Mouse (Mus musculus) MN1 (cell line): ENCODE data around the gene Nags.
A peak's percentile ranks its signal among the peaks of the same experiment; 100 is the strongest.
"Not testable (repeated sequence)": the region's sequence is repeated elsewhere in the genome, so short reads cannot be mapped to it uniquely, and the experiment has no call there.

ENCODE experiments used
- DNase-seq: peaks from one replicate; pipeline ENCODE4 v3.0.0-alpha.2; 2016; ENCODE audit warnings: low spot score

The Nags gene

GRCm38 (mm10) chr11:102156786-102157089 lies 11.4 kb downstream of the Nags start:
- no peak for DNase-seq

GRCm38 (mm10) chr11:102158024-102158423 lies 12.7 kb downstream of the Nags start:
- DNase-seq, result not testable (repeated sequence)

DNA sequence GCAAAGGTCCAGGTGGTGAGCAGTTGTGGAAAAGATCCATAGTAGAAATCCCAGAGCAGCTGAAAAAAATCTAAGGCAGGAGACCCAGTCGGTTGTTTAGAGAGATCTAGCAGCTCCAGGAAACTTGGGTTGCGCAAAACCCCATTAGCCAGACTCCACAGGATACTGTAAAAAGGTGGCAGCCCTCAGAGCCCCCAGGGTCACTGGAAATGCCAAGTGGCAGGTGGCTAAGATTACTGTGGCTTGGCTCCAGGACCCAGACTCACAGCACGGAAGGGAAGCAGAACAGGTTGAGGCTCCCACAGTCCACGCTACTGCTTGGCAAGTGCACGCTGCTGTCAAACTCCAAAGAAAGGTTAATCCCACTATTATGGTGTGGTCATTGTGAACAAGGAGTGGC lies 14.5 kb downstream of the Nags start:
- DNase-seq, result no peak

GRCm38 (mm10) chr11:102165971-102166722 lies 20.8 kb downstream of the Nags start:
- no peak for DNase-seq

DNA sequence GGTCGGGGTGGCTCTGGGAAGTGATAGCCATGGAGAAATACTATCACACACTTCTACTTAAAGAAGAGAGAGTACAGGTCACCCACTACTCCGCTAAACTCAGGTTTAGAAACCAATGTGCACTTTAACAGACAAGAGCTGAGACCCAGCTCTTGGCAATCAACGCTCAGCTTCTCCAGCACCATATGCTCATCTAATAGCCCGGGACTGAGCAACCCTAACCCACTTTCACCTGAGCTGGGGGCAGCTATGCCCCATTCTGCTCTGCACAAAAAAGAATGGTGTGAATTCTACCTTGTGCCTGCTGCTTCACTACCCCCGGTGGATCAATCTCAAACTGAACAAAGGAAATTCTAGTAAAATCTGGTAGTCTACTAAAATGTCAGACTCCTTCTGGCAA lies 22.2 kb downstream of the Nags start:
- no peak for DNase-seq

GRCm38 (mm10) chr11:102168689-102169088 lies 23.4 kb downstream of the Nags start:
- DNase-seq, result no peak

GRCm38 (mm10) chr11:102179836-102180235 lies 34.5 kb downstream of the Nags start:
- DNase-seq, result no peak

DNA sequence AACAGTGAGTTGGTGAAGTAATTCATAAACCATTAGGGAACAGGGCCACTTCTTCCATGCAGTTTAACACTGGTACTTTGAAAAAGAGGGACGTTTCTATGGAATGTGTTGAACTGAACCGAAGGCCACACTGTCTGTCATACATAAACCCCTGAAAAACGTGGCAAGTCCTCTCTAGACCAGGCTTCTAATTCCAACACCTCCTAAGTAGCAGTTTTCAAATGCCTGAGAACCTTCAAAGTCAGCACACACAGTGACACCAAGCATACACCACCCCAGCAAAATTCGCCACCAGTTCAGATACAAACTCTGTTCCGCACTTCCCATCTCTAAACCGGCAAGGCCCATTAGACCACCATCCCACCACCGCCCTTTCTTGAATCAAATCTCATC lies 38.9 kb downstream of the Nags start:
- DNase-seq, result no peak

GRCm38 (mm10) chr11:102184646-102185495 lies 39.6 kb downstream of the Nags start, which contains the start of gene Lsm12:
Gene Lsm12, minus strand, starts transcription at chr11:102185296.
- DNase-seq, result peak; percentile 94

DNA sequence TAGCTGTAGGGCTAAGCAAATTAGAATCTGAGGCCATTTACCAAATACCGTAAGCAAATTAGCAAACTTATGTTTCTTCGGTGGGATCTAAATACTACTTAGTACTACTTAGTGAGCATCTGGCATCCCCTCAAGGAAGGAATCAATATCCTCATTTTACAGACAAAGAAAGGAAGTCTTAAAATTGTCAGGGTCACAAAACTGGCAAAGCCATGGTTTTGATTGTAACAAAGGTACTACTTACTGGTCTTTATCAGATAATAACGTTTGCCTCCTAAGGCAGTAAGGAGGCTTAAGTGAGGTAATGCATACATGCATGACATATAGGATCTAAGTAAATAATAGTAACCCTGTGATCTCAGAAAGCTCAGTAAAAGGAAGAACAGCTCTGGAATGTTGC lies 40.4 kb downstream of the Nags start:
- DNase-seq, result no peak

DNA sequence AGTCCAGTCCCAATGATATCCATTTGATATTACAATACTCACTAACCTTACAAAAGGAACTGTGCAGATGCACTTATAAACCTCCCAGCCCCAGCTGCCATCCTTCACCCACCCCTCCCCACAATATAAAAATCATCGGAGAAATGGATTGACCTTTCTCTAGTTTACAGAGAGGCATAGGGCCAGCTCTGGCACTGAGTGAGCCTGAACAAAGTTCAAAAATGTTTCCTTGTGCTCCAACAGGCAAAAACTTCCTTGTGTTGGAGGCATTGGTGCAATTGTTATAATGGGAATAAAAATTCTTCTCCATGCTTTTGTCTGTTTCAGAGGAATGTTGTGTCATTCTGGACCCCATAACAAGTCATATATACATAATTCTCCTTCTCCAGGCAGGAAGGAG lies 40.9 kb downstream of the Nags start:
- no peak for DNase-seq

GRCm38 (mm10) chr11:102188980-102189379 lies 43.7 kb downstream of the Nags start:
- DNase-seq, result no peak

DNA sequence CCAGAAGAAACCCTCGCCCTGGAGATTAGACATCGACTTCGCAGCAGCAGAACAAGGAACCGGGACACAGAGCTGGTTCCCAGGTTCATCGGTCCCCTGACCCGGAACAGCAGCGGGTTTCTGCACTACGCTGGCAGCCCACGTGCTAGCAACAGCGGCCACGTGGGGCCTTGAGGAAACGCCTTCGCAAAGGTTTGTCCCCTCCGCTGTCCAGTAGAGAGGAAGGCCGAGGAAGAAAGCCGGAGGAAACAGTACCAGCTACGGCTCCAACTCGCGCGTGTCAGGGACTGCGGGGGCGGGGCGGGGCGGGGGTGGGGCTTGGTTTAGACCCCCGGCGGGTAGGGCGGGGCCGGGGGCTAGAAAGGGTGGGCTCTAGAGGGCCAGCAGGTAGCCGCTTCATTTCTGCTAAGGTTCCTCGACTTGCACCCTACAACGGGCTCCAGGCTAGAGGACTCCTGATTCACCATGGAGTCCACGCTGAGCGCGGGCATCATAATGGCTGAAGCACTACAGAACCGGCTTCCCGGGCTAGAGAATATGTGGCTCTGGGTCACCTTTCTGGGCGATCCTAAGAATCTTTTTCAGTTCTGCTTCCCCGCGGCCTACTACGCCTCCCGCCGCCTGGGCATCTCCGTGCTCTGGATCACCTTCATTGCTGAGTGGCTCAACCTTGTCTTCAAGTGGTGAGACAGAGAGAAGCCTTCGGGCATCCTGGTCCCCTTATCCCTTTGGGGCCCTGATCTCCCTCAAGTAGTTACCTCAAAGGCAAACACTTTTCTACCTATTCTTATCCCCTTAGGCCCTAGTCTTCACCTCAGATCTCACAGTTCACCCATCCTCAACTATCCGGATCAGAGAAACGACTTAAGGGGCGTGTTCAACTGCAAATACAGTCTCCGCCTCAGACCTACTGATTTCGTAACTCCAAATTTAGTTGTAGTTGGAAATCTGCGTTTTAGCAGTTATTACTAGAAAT lies 44.4 kb downstream of the Nags start, which contains the start of gene G6pc3:
G6pc3 (plus strand) TSS at position 160 of the 976 bp plus-strand sequence.
- peak; percentile 92 for DNase-seq

DNA sequence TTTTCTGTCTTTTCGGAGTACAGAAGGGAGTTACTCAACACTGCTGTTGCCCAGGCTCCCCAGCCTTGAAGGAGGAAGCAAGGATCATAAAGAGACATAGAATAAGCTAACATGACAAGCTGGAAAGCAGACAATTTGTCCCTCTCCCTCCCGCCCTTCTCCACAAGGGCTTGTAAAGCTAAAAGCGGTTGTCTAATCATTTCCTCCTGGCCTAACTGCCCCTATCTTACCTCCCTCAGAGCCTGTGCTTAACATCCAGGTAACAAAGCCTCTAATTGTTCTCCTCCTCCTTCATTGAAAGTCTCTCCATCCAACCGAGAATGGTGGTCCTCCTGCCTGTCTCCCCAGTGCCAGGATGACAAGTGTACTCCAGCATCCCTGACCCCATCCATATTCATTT lies 45.5 kb downstream of the Nags start:
- no peak for DNase-seq

- DNase-seq, result no peak
These were observed 48.5 kb downstream of the Nags start for GRCm38 (mm10) chr11:102193657-102194440.

- DNase-seq, result no peak
These were observed 50.9 kb downstream of the Nags start for GRCm38 (mm10) chr11:102196018-102196797.

GRCm38 (mm10) chr11:102198245-102198644 lies 52.9 kb downstream of the Nags start:
- no peak for DNase-seq
